Mouse (Mus musculus) liver, embryonic 14.5 days (tissue): ENCODE measurements around the gene Bmpr1b. TPM values are rescaled to one million over a fixed set of nuclear protein-coding genes. Genes with fewer than 3 reads are reported as not detected.

Source experiments
- ATAC-seq: fragments of 200-750 bp; cut with Nextera tagmentation; 2 replicates; pipeline ENCODE4 v1.8.0; 2017; ENCODE audit warnings: moderate number of reproducible peaks, mild to moderate bottlenecking, moderate library complexity; ENCODE audit not compliant: insufficient read depth
- DNase-seq, 3 experiments: peaks; one replicate each; pipeline ENCODE4 v3.0.0-alpha.2; 2012 to 2013; ENCODE audit warnings: low read depth in 3 of 3, low spot score in 3 of 3
- H3K27ac ChIP-seq: fragments of 300-500 bp; sonication (generic); 2 replicates; pipeline ENCODE4 v1.5.1; 2014; ENCODE audit warnings: moderate library complexity, mild to moderate bottlenecking, control low read depth, inconsistent platforms
- H3K27me3 ChIP-seq: fragments of 300-500 bp; sonication (generic); 2 replicates; pipeline ENCODE4 v1.6.1; 2014; ENCODE audit warnings: mild to moderate bottlenecking, low read length, moderate library complexity; ENCODE audit not compliant: control insufficient read depth, insufficient read depth
- H3K36me3 ChIP-seq: fragments of 300-500 bp; sonication (generic); replicated peaks from 2 replicates; pipeline ENCODE4 v1.6.1; 2014; ENCODE audit warnings: low read depth; ENCODE audit not compliant: control insufficient read depth, insufficient read depth
- H3K4me1 ChIP-seq, 2 experiments: fragments of 200-500 bp in 1 of 2; fragments of 300-500 bp in 1 of 2; sonication (generic) in 1 of 2; replicated peaks; 2 replicates each; pipeline ENCODE4 v1.6.1; 2012 to 2014; ENCODE audit warnings: antibody characterized with exemption in 1 of 2, inconsistent platforms in 1 of 2, low read length in 1 of 2; ENCODE audit not compliant: control insufficient read depth in 2 of 2, insufficient read depth in 2 of 2
- H3K4me2 ChIP-seq: fragments of 300-500 bp; sonication (generic); 2 replicates; pipeline ENCODE4 v1.6.1; 2014; ENCODE audit warnings: low read depth, mild to moderate bottlenecking, control low read depth, moderate library complexity
- H3K4me3 ChIP-seq, 2 experiments: fragments of 200-500 bp in 1 of 2; fragments of 300-500 bp in 1 of 2; sonication (generic) in 1 of 2; 2 replicates each; pipeline ENCODE4 v1.5.1; 2012 to 2014; ENCODE audit warnings: low read depth in 2 of 2, low read length in 2 of 2, mild to moderate bottlenecking in 2 of 2, control low read depth in 1 of 2, inconsistent platforms in 1 of 2, moderate library complexity in 1 of 2; ENCODE audit not compliant: insufficient read depth in 1 of 2
- H3K9ac ChIP-seq: fragments of 300-500 bp; sonication (generic); replicated peaks from 2 replicates; pipeline ENCODE4 v1.6.1; 2014; ENCODE audit warnings: mild to moderate bottlenecking, control low read depth, moderate library complexity
- H3K9me3 ChIP-seq: fragments of 300-500 bp; sonication (generic); 2 replicates; pipeline ENCODE4 v1.6.1; 2016; ENCODE audit warnings: low read length, mixed read lengths; ENCODE audit not compliant: control insufficient read depth
- CTCF ChIP-seq: IDR thresholded peaks from 2 replicates; pipeline ENCODE4 v1.5.1; 2016; ENCODE audit warnings: antibody characterized with exemption, low read depth, control low read depth
- EP300 ChIP-seq: IDR thresholded peaks from 2 replicates; pipeline ENCODE4 v1.6.1; 2016; ENCODE audit warnings: antibody characterized with exemption, low read depth
- WGBS: fragments of 180-500 bp; shearing (Covaris S2); extraction: QIAGEN DNeasy Blood & Tissue Kit; methylation state at CpG from one replicate; pipeline ENCODE4 v1.1.7; 2014; ENCODE audit not compliant: insufficient replicate concordance; 5-methylcytosine and 5-hydroxymethylcytosine counted together
- polyA plus RNA-seq, 2 experiments: library from polyadenylated mRNA; depleted of rRNA in 1 of 2; stranded (reverse) in 1 of 2; unstranded in 1 of 2; fragments of >200 nt; fragmentation: Nextera tagmentation in 1 of 2; extraction: Ambion mirVana in 1 of 2; gene quantifications; 2 replicates each; pipeline versions ENCODE4 v1.2.1 to v1.2.3; 2012 to 2014

Gene Bmpr1b
- polyA plus RNA-seq, 2 experiments, result 0.03 to 0.05 TPM

DNA sequence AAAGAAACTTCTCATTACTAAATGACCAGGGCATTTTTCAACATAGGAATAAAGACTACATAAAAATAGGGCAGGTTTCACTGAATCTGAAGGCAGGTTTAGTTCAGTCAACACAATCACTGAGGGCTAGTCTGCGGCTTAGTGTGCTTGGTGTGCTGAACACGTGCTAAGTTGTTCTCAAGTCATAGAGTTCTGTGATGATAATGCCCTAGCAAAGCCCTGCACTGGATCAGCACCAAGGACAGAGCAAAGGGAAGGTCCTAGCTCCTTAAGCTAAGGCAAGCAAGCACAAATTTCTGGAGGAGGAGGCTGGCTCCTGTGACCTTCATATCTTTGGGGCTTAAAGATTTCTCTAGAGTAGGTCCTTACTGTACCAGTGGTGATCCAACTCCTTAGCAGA, 357.9 kb downstream of the Bmpr1b start:
- no peak overlapping the region for H3K27ac ChIP-seq
- WGBS, result 14% methylated on average over 2 of the region's 2 CpGs
- H3K4me2 ChIP-seq, result no peak overlapping the region
- no peaks in the 10 kb centered on the region for H3K9me3 ChIP-seq
- no peaks in the 10 kb centered on the region for H3K4me1 ChIP-seq
- TF ChIP-seq CTCF (no peak), EP300 (no peak)
- DNase-seq (peak in 2 of 3 experiments; percentile 3), ATAC-seq (no peak)
- H3K9ac ChIP-seq, result no peak overlapping the region
- H3K36me3 ChIP-seq, result no peaks in the 10 kb centered on the region
- H3K4me3 ChIP-seq, result no peak overlapping the region
- no peaks in the 10 kb centered on the region for H3K27me3 ChIP-seq

GRCm38 (mm10) chr3:141810944-141811343, 358.3 kb downstream of the Bmpr1b start:
- Histone ChIP-seq H3K9ac (no peak overlapping the region), H3K9me3 (no peaks in the 10 kb centered on the region), H3K36me3 (no peaks in the 10 kb centered on the region), H3K4me1 (no peaks in the 10 kb centered on the region), H3K4me2 (no peak overlapping the region), H3K27me3 (no peaks in the 10 kb centered on the region), H3K4me3 (no peak overlapping the region), H3K27ac (no peak overlapping the region)
- no peak for TF ChIP-seq CTCF
- no peak for TF ChIP-seq EP300
- 51% methylated on average over 7 of the region's 7 CpGs for WGBS
- ATAC-seq (no peak), DNase-seq (no peak)

DNA sequence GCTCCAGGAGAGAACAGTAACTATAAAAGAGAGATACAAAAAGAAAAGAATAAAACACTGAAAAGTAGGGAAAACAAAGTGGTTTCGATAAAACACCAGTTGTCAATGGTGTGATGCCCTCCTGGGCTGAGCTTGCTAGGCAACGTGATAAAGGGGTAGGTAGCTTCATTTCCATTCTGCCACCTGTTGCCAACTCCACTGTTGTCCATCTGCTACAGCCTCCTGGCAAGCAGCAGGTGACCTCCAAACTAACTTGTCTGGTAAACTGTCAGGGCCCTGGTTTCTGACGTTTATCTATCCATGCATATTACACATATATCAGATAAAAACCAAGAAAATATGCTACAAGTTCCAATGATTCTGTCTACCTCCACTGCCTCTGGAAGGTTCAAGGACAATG, 359.6 kb downstream of the Bmpr1b start:
- no peaks in the 10 kb centered on the region for H3K27me3 ChIP-seq
- H3K9me3 ChIP-seq, result no peaks in the 10 kb centered on the region
- no peak for DNase-seq
- no peak overlapping the region for H3K9ac ChIP-seq
- ATAC-seq, result no peak
- TF ChIP-seq EP300, result no peak
- H3K27ac ChIP-seq, result no peak overlapping the region
- no peak overlapping the region for H3K4me3 ChIP-seq
- no peak overlapping the region for H3K4me2 ChIP-seq
- H3K4me1 ChIP-seq, result no peaks in the 10 kb centered on the region
- H3K36me3 ChIP-seq, result no peaks in the 10 kb centered on the region
- 46% methylated on average over 3 of the region's 3 CpGs for WGBS

GRCm38 (mm10) chr3:141804133-141804532, 365.1 kb downstream of the Bmpr1b start:
- ATAC-seq, result no peak
- Histone ChIP-seq H3K27ac (no peak overlapping the region), H3K4me2 (no peak overlapping the region), H3K4me3 (no peak overlapping the region), H3K9ac (no peak overlapping the region), H3K27me3 (no peaks in the 10 kb centered on the region), H3K4me1 (no peaks in the 10 kb centered on the region), H3K36me3 (no peaks in the 10 kb centered on the region), H3K9me3 (no peaks in the 10 kb centered on the region)
- no peak for TF ChIP-seq CTCF
- no peak for TF ChIP-seq EP300
- WGBS, result 62% methylated on average over 5 of the region's 5 CpGs
- DNase-seq, result no peak

DNA sequence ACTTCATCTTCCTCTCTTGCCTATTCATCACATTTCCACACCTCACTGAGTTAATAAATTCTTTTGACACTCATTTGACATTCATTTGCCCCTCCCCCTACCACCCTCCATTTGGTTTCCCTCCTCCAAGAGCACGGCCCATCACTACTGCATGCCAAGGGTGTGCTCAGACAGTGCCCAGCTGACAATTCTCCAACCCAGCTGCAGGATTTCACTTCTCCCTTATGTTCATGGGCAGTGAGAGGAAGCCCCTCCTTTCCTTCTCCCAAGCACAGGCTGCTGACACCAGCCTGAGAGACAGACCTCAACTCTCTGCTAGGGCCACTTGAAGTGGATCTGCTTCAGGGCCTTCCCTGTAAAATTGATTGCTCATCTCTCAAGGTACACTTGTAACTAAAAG, 371.4 kb downstream of the Bmpr1b start:
- WGBS, result 35% methylated on average over 1 of the region's 1 CpGs
- no peaks in the 10 kb centered on the region for H3K4me1 ChIP-seq
- no peak overlapping the region for H3K27ac ChIP-seq
- no peaks in the 10 kb centered on the region for H3K36me3 ChIP-seq
- no peaks in the 10 kb centered on the region for H3K9me3 ChIP-seq
- no peak for ATAC-seq
- no peak overlapping the region for H3K4me3 ChIP-seq
- no peak for TF ChIP-seq EP300
- no peak overlapping the region for H3K4me2 ChIP-seq
- DNase-seq, result no peak
- no peaks in the 10 kb centered on the region for H3K27me3 ChIP-seq
- no peak overlapping the region for H3K9ac ChIP-seq

GRCm38 (mm10) chr3:141797372-141797771, 371.9 kb downstream of the Bmpr1b start:
- DNase-seq, result no peak
- H3K27ac ChIP-seq, result no peak overlapping the region
- H3K4me1 ChIP-seq, result no peaks in the 10 kb centered on the region
- no peaks in the 10 kb centered on the region for H3K36me3 ChIP-seq
- no peak for ATAC-seq
- H3K4me3 ChIP-seq, result no peak overlapping the region
- H3K27me3 ChIP-seq, result no peaks in the 10 kb centered on the region
- TF ChIP-seq CTCF, result no peak
- TF ChIP-seq EP300, result no peak
- no peak overlapping the region for H3K4me2 ChIP-seq
- no peaks in the 10 kb centered on the region for H3K9me3 ChIP-seq
- no peak overlapping the region for H3K9ac ChIP-seq
